Mouse (Mus musculus) macrophage (primary cell): Measurements from ENCODE around the gene Abca8a. TPM values are rescaled to one million over a fixed set of nuclear protein-coding genes. Genes with fewer than 3 reads are reported as not detected.

Source experiments
- H3K27ac ChIP-seq: fragments of 350-480 bp; formaldehyde crosslinking; 2 replicates; pipeline ENCODE4 v1.9.0; 2021
- H3K36me3 ChIP-seq: fragments of 350-480 bp; formaldehyde crosslinking; 2 replicates; pipeline ENCODE4 v1.9.0; 2021; ENCODE audit errors: inconsistent target
- H3K4me3 ChIP-seq: fragments of 350-480 bp; formaldehyde crosslinking; 2 replicates; pipeline ENCODE4 v1.9.0; 2021; ENCODE audit errors: inconsistent target
- H3K79me2 ChIP-seq: fragments of 350-480 bp; formaldehyde crosslinking; 2 replicates; pipeline ENCODE4 v1.9.0; 2021; ENCODE audit errors: inconsistent target
- WGBS: methylation state at CpG from one replicate; pipeline ENCODE4 v1.1.7; 2026; ENCODE audit warnings: inconsistent platforms; ENCODE audit not compliant: missing documents; 5-methylcytosine and 5-hydroxymethylcytosine counted together
- polyA plus RNA-seq: library from polyadenylated mRNA; stranded (reverse); fragments of 250-400 nt; gene quantifications from 3 replicates; pipeline ENCODE4 v1.2.4, GENCODE M21; 2018; ENCODE audit warnings: inconsistent platforms
- total RNA-seq, 78 experiments: library from RNA; depleted of rRNA; stranded (reverse); fragments of 250-400 nt; gene quantifications; 1 replicate in 9 of 78; 2 replicates in 24 of 78; 3 replicates in 43 of 78; 4 replicates in 2 of 78; pipeline ENCODE4 v1.2.4; 2018; ENCODE audit warnings: inconsistent platforms in 56 of 78

Abca8a gene
- total RNA-seq (2018; cell fraction: chromatin; rRNA removed) = 1 to 10 TPM in 1 of 26 experiments, under 1 TPM in 2, not detected in 23; 0.10 to 1.4 (median 0.98) TPM
- under 1 TPM in 3 of 26 experiments, not detected in 23; 0.03 to 0.12 (median 0.03) TPM for total RNA-seq (2018; cell fraction: cytosol; rRNA removed)
- total RNA-seq (2018; cell fraction: nucleus; rRNA removed) = under 1 TPM in 2 of 26 experiments, not detected in 24; 0.33 to 0.84 TPM
- not detected in 3 replicates for polyA plus RNA-seq

DNA sequence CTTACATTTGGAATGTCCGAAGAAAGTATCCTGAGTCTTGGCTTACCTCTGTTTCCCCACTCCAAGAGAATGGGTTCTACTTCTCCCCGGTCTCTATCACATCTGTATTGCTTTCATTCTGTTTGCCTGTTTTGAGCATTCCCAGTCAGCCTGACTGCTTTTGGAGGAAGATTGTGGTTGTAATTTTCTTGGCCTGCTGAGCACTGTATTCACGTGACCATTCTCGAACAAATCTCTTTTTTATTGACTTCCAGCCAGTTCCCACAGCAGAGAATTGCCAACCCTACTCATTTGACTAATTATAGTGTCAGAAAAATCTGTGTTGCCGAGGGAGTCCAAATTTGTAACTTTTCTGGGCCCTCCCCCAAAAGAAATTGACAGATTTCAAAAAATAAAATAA lies at the start of gene Abca8a:
Abca8a (minus strand) TSS at position 121 of the 400 bp plus-strand sequence.
- Histone ChIP-seq H3K36me3 (no peaks in the 10 kb centered on the region), H3K27ac (no peak within 1 kb of the TSS), H3K4me3 (no peak within 1 kb of the TSS), H3K79me2 (no peaks in the 10 kb centered on the region)
- 44% methylated on average over 5 of the region's 5 CpGs for WGBS

DNA sequence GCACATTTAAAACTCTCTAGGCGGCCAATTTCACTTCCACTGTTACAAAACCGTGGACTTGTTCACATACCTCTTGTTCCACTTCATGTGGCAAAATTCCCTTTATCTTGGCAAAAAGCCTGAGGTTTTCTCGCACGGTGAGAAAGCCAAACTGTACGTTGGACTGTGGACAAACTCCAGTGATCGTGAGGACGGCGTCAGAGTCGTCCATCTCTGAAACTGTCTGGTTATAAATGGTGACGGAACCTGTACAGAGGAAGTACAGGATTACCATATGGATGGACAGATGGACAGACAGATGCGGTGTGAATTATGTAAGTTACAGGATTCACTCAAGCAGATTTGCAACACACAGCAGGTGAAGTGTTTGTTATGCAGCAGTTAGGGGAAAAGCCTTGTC lies 49.6 kb upstream of the Abca8a start:
- H3K79me2 ChIP-seq = no peaks in the 10 kb centered on the region
- no peak overlapping the region for H3K4me3 ChIP-seq
- no peak overlapping the region for H3K27ac ChIP-seq
- WGBS = 85% methylated on average over 11 of the region's 11 CpGs
- H3K36me3 ChIP-seq = no peaks in the 10 kb centered on the region

DNA sequence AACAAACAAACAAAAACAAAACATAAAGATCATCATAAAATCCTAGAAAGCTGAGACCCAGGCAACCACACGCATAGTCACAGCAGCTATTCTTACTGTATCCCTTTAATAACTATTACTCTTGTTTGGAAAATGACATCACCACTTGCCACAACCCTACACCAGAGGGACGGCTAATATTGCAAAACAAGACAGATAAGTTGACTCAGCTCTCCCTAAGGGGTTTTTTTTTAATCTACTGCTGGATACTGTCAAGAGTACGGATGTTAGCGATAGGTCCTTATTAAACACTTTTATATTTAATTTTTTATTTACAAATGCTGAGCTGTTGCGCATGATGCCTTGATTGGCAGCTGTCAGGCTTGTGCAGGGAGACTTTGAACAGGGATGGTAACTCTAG lies 35.0 kb upstream of the Abca8a start:
- 55% methylated on average over 5 of the region's 5 CpGs for WGBS

DNA sequence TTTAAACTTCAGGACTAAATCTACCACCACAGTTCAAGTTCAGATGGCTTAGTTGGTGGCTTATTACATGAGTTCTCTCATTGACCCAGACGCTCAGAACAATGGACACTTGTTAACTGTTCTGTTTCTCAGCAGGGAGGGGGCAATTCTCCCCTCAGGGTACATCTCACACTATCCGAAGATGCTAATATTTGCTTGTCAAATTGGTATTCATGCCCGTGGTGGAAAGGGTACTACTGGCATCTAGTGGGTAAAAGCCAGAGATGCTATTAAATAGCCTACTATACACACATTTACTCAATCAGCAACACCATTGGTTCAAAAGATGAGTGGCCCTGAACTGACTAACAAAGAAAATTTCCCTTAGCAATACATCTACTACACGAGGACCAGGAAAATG lies 15.4 kb upstream of the Abca8a start:
- 78% methylated on average over 4 of the region's 4 CpGs for WGBS
- Histone ChIP-seq H3K79me2 (no peaks in the 10 kb centered on the region), H3K4me3 (no peak overlapping the region), H3K27ac (no peak overlapping the region), H3K36me3 (no peaks in the 10 kb centered on the region)

More for the DNA sequence above, 35.0 kb upstream of the Abca8a start:
- Histone ChIP-seq H3K79me2 (no peaks in the 10 kb centered on the region), H3K4me3 (no peak overlapping the region), H3K36me3 (no peaks in the 10 kb centered on the region), H3K27ac (peak overlapping the region; percentile 35)

DNA sequence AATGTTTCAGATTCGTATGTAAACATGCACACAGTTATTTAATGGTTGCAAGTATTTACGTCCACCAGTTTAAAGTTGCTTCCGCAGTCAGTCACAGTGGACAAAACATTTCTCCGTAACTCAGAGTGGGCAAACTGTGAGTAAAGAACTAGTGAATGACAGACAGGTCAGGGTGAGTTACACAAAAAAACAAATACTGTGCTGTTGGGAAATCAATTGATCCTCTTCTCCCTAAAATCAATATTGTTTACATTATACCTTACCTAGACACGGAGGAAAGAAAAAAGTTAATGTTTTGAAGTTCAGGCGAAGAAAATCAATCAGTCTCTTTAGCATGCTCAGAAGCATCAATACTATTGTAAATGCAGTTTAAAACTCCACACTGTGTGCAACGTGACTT lies 5.7 kb upstream of the Abca8a start:
- 87% methylated on average over 7 of the region's 7 CpGs for WGBS
- H3K27ac ChIP-seq = no peak overlapping the region
- H3K79me2 ChIP-seq = no peaks in the 10 kb centered on the region
- H3K4me3 ChIP-seq = no peak overlapping the region
- H3K36me3 ChIP-seq = no peaks in the 10 kb centered on the region

DNA sequence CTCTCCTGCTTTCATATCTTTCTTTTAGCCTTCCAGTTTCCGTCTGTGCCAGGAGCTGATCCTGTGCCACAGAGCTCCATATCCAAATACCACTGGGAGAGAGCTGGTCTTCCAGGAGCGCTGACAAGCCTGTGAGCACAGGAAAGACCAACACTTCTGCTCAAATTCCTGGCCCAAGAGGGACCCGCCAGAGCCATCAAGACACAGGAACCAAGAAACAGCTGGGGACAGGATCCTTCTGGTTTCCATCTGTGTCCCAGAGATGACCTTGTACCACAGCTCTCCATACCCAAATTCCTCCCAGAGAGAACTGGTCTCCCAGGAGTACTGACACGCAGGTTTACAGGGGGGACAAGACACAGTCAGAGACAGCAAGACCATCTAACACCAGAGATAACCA lies 3.1 kb upstream of the Abca8a start:
- H3K79me2 ChIP-seq = no peaks in the 10 kb centered on the region
- 85% methylated on average over 4 of the region's 4 CpGs for WGBS
- H3K36me3 ChIP-seq = no peaks in the 10 kb centered on the region
- H3K4me3 ChIP-seq = no peak overlapping the region
- no peak overlapping the region for H3K27ac ChIP-seq

DNA sequence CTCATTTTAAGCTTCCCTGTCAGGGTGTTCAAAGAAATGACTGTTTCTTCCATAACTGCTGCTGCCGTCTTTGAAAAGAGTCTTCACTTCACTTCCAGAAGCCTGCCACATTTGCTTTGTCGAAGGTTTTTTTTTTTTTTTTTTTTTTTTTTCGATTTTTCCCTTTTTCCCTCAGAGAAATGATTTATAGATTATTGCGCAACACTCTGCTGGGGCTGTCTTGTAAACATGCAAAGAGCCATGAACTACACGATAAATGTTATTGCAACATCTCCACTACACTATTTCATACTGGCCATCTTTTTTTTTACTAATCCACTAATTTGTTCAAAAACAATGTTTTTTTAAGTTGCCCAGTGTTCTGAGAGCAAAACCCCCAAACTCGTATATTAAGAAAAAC lies 1.7 kb upstream of the Abca8a start:
- Histone ChIP-seq H3K79me2 (no peaks in the 10 kb centered on the region), H3K36me3 (no peaks in the 10 kb centered on the region), H3K27ac (no peak overlapping the region), H3K4me3 (no peak overlapping the region)
- 67% methylated on average over 5 of the region's 6 CpGs for WGBS

DNA sequence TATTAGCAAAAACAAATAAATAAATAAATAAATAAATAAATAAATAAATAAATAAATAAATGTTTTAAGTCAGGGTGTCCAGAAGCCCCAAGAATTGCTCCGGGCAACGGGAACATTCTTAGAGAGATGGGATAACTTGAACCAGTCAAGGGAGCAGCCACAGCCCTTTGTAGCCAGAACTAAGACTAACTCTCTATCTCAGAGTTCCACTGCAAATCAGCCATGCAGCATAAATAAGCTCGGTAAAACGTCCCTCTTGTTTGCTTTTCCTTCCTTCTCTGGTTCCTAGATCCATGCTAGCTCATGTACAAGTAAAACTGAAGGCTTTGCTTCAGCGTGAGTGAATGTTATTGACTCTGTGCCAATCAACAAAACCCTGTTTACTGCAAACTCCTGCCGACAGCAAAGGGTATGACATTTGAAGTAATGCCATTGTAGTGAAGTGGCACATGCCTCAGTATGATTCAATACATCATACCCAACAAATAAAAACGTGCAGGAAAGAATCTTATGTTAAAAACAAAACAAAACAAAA lies 865 bp downstream of the Abca8a start:
- 83% methylated on average over 6 of the region's 7 CpGs for WGBS
- no peak overlapping the region for H3K4me3 ChIP-seq
- no peaks in the 10 kb centered on the region for H3K36me3 ChIP-seq
- no peaks in the 10 kb centered on the region for H3K79me2 ChIP-seq
- H3K27ac ChIP-seq = no peak overlapping the region

DNA sequence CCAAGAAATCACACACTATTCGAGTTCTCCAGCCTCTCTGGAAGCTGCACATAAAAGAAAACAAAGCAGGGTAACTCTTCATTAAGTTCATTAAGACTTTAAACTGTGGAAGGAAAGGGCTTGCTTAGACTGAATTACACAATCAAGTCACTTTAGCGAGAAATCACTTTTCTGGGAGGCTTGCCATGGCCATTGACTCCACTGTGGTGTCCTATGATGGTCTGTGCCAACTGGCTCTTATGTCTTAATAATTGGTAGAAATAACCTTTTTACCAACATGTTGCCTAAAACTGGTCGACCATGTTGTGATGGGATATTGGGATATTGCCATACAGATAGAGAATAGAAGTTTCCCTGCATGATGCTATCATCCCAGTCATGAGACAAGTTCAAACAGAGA lies 1.5 kb downstream of the Abca8a start:
- H3K4me3 ChIP-seq = no peak overlapping the region
- H3K36me3 ChIP-seq = no peaks in the 10 kb centered on the region
- 75% methylated on average over 3 of the region's 3 CpGs for WGBS
- no peaks in the 10 kb centered on the region for H3K79me2 ChIP-seq
- H3K27ac ChIP-seq = no peak overlapping the region

DNA sequence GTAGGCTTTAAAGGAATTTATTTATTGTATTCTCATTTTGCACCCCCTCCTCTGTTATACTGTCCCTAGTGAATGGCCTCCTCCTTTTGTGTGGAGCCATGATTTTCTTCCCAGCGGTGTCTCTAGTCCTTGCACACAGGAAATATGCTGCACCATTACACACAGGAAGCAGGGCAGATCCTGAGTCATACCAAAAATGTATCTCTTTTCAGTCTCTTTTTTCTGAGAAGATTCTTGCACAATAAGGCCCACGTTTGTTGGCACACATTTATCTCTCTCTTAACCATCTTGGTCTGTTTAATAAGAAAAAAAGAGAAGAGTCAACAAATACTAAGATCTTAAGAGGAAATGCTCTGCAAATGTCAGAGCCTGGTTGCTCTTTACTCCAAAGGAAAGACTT lies 4.5 kb downstream of the Abca8a start:
- Histone ChIP-seq H3K79me2 (no peaks in the 10 kb centered on the region), H3K27ac (no peak overlapping the region), H3K36me3 (no peaks in the 10 kb centered on the region), H3K4me3 (no peak overlapping the region)
- WGBS = 13% methylated on average over 2 of the region's 2 CpGs

DNA sequence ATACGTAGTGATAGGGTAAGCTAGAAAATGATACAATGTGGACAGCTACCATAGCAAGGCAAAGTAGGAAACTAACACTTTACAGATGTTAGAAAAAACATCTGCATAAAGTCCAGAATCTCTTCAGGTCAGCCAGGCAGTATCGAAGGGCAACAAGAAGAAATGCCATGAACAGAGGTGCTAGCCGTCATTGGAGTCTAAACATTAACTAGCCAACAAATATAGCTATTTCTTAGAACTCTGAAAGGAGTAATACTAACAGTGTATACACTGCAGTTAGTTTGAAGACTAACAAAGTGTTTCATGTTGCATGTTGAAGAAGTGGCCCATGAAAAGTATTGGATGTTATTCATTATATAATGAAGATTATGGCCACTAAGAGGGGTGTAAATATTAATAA lies 23.6 kb downstream of the Abca8a start:
- Histone ChIP-seq H3K4me3 (no peak overlapping the region), H3K79me2 (no peaks in the 10 kb centered on the region), H3K36me3 (no peaks in the 10 kb centered on the region), H3K27ac (no peak overlapping the region)
- WGBS = 93% methylated on average over 3 of the region's 3 CpGs

DNA sequence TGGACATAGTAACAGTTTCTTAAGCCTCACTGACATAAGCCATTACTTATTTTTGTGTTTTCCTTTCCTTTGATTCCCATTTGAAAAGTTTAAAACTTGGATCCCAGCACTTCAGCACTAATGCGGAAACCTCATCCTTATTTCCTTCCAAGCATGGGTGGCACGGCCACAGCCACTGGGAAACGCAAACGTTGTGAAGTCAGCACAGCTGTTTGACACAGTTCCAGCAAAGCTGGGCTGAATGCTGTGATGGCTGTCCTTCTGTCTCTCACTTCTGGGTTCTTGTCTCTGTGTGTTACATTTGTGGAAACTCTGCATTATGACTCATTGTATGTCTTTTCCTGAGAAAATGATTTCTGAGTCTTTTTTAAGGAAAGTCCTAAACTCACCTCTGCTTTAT lies 34.7 kb downstream of the Abca8a start:
- H3K27ac ChIP-seq = no peak overlapping the region
- 67% methylated on average over 4 of the region's 4 CpGs for WGBS
- H3K36me3 ChIP-seq = no peaks in the 10 kb centered on the region
- H3K4me3 ChIP-seq = no peak overlapping the region
- no peaks in the 10 kb centered on the region for H3K79me2 ChIP-seq

DNA sequence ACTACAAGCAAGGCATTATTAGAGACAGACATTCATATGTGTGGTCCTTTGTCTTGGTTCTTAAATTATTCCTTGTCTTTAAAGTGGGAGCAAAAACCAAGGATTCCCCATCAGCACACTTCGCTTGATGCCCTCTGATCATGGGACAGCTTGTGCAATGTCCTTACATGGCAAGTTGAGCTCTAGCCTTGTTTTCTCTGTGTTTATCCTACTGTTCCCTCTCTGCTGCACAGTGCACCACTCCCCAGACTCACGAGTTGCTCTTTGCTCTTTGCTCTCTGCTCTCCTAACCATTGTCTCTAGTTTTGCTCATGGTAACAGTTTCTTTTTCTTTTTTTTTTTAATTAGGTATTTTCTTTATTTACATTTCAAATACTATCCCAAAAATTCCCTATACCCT lies 35.7 kb downstream of the Abca8a start:
- Histone ChIP-seq H3K36me3 (no peaks in the 10 kb centered on the region), H3K27ac (no peak overlapping the region), H3K79me2 (no peaks in the 10 kb centered on the region), H3K4me3 (no peak overlapping the region)
- 95% methylated on average over 2 of the region's 2 CpGs for WGBS

DNA sequence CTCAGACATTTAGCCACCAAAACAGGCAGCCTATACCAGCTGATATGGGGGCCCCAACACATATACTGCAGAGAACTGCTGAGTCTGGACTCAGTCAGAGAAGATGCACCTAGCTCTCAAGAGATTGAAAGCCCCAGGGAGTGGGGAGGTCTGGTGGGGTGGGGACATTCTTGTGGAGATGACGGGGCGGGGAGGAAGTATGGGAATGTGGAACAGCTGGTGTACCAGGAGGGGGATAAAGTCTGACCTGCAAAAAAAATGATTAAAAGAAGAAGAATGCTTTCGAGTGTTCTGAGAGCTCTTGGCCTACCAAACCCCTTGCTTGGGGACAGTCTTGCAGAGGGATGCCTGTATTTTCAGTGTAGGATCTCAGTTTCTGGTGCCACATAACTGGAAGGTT lies 42.1 kb downstream of the Abca8a start:
- Histone ChIP-seq H3K36me3 (no peaks in the 10 kb centered on the region), H3K27ac (no peak overlapping the region), H3K4me3 (no peak overlapping the region), H3K79me2 (no peaks in the 10 kb centered on the region)
- 90% methylated on average over 3 of the region's 3 CpGs for WGBS

DNA sequence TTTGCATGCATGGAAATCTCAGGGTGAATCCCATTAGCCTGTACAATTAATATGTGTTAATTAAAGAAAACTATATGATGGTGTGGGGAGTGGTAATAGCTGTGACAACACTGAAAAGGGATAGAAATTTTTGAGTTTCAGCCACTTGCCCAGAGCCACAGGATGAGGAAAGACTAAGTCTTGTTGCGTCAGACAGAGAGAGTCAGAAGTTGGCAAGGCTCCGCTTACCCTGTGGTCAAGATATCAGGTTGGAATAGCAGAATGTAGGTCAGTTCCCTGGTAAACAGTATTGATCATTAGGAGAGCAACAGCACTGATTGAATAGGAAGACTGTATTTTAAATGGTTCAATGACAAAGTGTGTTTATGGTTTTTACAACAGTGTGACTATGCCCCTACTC lies 58.0 kb downstream of the Abca8a start:
- Histone ChIP-seq H3K27ac (no peak overlapping the region), H3K4me3 (no peak overlapping the region), H3K79me2 (no peaks in the 10 kb centered on the region), H3K36me3 (no peaks in the 10 kb centered on the region)
- 82% methylated on average over 2 of the region's 2 CpGs for WGBS
